Mouse (Mus musculus): Measurements from ENCODE around the gene Mipep. TPM values are rescaled to one million over a fixed set of nuclear protein-coding genes. Genes with fewer than 3 reads are reported as not detected.
A peak's percentile ranks its signal among the peaks of the same experiment; 100 is the strongest.

The Mipep gene
- polyA plus RNA-seq, 1 experiment from 2014 or later: 7.7 TPM

GRCm38 (mm10) chr14:60839654-60840053, 55.3 kb downstream of the Mipep start:
- no peak for ATAC-seq

GRCm38 (mm10) chr14:60841977-60842659, 57.7 kb downstream of the Mipep start:
- no peaks in the 10 kb centered on the region for H3K9me3 ChIP-seq (ENCODE audit: low read length)
- TF ChIP-seq CTCF (IDR thresholded peaks at IDR 0.05) (no peak), EP300 (IDR thresholded peaks at IDR 0.05) (no peak)
- H3K27me3 ChIP-seq (replicated peaks; ENCODE audit: insufficient read depth, low read length): no peaks in the 10 kb centered on the region
- ATAC-seq: no peak
- no peak for DNase-seq (ENCODE audit: low spot score)
- H3K4me1 ChIP-seq (ENCODE audit: insufficient read depth, low read depth, low read length): no peaks in the 10 kb centered on the region; the same call in 1 of the 2 replicates
- 0 out of 2 replicates have a peak, but pooled peaks cover 4% of the 10 kb centered on the region for H3K36me3 ChIP-seq (ENCODE audit: insufficient read depth, low read length)
- 53% methylated on average over 14 of the region's 14 CpGs for WGBS
- H3K4me2 ChIP-seq (replicated peaks; ENCODE audit: low read depth, low read length): no peak overlapping the region
- H3K4me3 ChIP-seq (ENCODE audit: low read depth, low read length): no peak overlapping the region
- no peak overlapping the region for H3K9ac ChIP-seq (replicated peaks; ENCODE audit: low read depth)
- no peak overlapping the region for H3K27ac ChIP-seq (ENCODE audit: low read length)

More at GRCm38 (mm10) chr14:60839654-60840053, 55.3 kb downstream of the Mipep start:
- Histone ChIP-seq H3K4me3 (ENCODE audit: low read depth, low read length) (no peak overlapping the region), H3K4me1 (ENCODE audit: insufficient read depth, low read depth, low read length) (no peaks in the 10 kb centered on the region; the same call in 1 of the 2 replicates), H3K36me3 (ENCODE audit: insufficient read depth, low read length) (0 out of 2 replicates have a peak, but pooled peaks cover 3% of the 10 kb centered on the region), H3K9ac (replicated peaks; ENCODE audit: low read depth) (no peak overlapping the region), H3K27ac (ENCODE audit: low read length) (no peak overlapping the region), H3K9me3 (ENCODE audit: low read length) (no peaks in the 10 kb centered on the region), H3K27me3 (replicated peaks; ENCODE audit: insufficient read depth, low read length) (no peaks in the 10 kb centered on the region), H3K4me2 (replicated peaks; ENCODE audit: low read depth, low read length) (no peak overlapping the region)
- no peak for DNase-seq (ENCODE audit: low spot score)
- 79% methylated on average over 8 of the region's 8 CpGs for WGBS
- TF ChIP-seq EP300 (IDR thresholded peaks at IDR 0.05): no peak

GRCm38 (mm10) chr14:60843596-60843995, 59.2 kb downstream of the Mipep start:
- H3K9ac ChIP-seq (replicated peaks; ENCODE audit: low read depth): no peak overlapping the region
- H3K36me3 ChIP-seq (ENCODE audit: insufficient read depth, low read length): 0 out of 2 replicates have a peak, but pooled peaks cover 4% of the 10 kb centered on the region
- no peak overlapping the region for H3K4me3 ChIP-seq (ENCODE audit: low read depth, low read length)
- ATAC-seq (peak; percentile 49), DNase-seq (ENCODE audit: low spot score) (peak; percentile 34)
- 66% methylated on average over 7 of the region's 7 CpGs for WGBS
- no peaks in the 10 kb centered on the region for H3K9me3 ChIP-seq (ENCODE audit: low read length)
- no peaks in the 10 kb centered on the region; the same call in 1 of the 2 replicates for H3K4me1 ChIP-seq (ENCODE audit: insufficient read depth, low read depth, low read length)
- no peaks in the 10 kb centered on the region for H3K27me3 ChIP-seq (replicated peaks; ENCODE audit: insufficient read depth, low read length)
- H3K27ac ChIP-seq (ENCODE audit: low read length): no peak overlapping the region
- no peak overlapping the region for H3K4me2 ChIP-seq (replicated peaks; ENCODE audit: low read depth, low read length)
- no peak for TF ChIP-seq CTCF (IDR thresholded peaks at IDR 0.05)
- TF ChIP-seq EP300 (IDR thresholded peaks at IDR 0.05): no peak

GRCm38 (mm10) chr14:60845261-60846045, 61.1 kb downstream of the Mipep start:
- no peaks in the 10 kb centered on the region; the same call in 1 of the 2 replicates for H3K4me1 ChIP-seq (ENCODE audit: insufficient read depth, low read depth, low read length)
- H3K36me3 ChIP-seq (ENCODE audit: insufficient read depth, low read length): 0 out of 2 replicates have a peak, but pooled peaks cover 4% of the 10 kb centered on the region
- H3K9me3 ChIP-seq (ENCODE audit: low read length): no peaks in the 10 kb centered on the region
- H3K4me3 ChIP-seq (ENCODE audit: low read depth, low read length): no peak overlapping the region
- 38% methylated on average over 10 of the region's 10 CpGs for WGBS
- no peak for TF ChIP-seq CTCF (IDR thresholded peaks at IDR 0.05)
- TF ChIP-seq EP300 (IDR thresholded peaks at IDR 0.05): no peak
- DNase-seq (ENCODE audit: low spot score) (no peak), ATAC-seq (no peak)
- H3K9ac ChIP-seq (replicated peaks; ENCODE audit: low read depth): no peak overlapping the region
- no peak overlapping the region for H3K4me2 ChIP-seq (replicated peaks; ENCODE audit: low read depth, low read length)
- no peak overlapping the region for H3K27ac ChIP-seq (ENCODE audit: low read length)
- no peaks in the 10 kb centered on the region for H3K27me3 ChIP-seq (replicated peaks; ENCODE audit: insufficient read depth, low read length)

- 84% methylated on average over 5 of the region's 5 CpGs for WGBS
- ATAC-seq: no peak
Measured at GRCm38 (mm10) chr14:60846174-60846573, 61.8 kb downstream of the Mipep start.

GRCm38 (mm10) chr14:60848194-60848593, 63.8 kb downstream of the Mipep start:
- ATAC-seq (no peak), DNase-seq (ENCODE audit: low spot score) (no peak)
- H3K9ac ChIP-seq (replicated peaks; ENCODE audit: low read depth): no peak overlapping the region
- WGBS: 77% methylated on average over 5 of the region's 5 CpGs
- H3K36me3 ChIP-seq (ENCODE audit: insufficient read depth, low read length): 0 out of 2 replicates have a peak, but pooled peaks cover 4% of the 10 kb centered on the region
- no peak overlapping the region for H3K4me2 ChIP-seq (replicated peaks; ENCODE audit: low read depth, low read length)
- H3K9me3 ChIP-seq (ENCODE audit: low read length): no peaks in the 10 kb centered on the region
- no peak overlapping the region for H3K27ac ChIP-seq (ENCODE audit: low read length)
- no peaks in the 10 kb centered on the region for H3K4me1 ChIP-seq (ENCODE audit: insufficient read depth, low read depth, low read length)
- no peak for TF ChIP-seq CTCF (IDR thresholded peaks at IDR 0.05)
- no peak for TF ChIP-seq EP300 (IDR thresholded peaks at IDR 0.05)
- no peaks in the 10 kb centered on the region for H3K27me3 ChIP-seq (replicated peaks; ENCODE audit: insufficient read depth, low read length)
- no peak overlapping the region for H3K4me3 ChIP-seq (ENCODE audit: low read depth, low read length)

More at GRCm38 (mm10) chr14:60846174-60846573, 61.8 kb downstream of the Mipep start:
- no peak overlapping the region for H3K4me2 ChIP-seq (replicated peaks; ENCODE audit: low read depth, low read length)
- H3K4me1 ChIP-seq (ENCODE audit: insufficient read depth, low read depth, low read length): no peaks in the 10 kb centered on the region; the same call in 1 of the 2 replicates
- H3K9me3 ChIP-seq (ENCODE audit: low read length): no peaks in the 10 kb centered on the region
- no peak for TF ChIP-seq EP300 (IDR thresholded peaks at IDR 0.05)
- no peak for TF ChIP-seq CTCF (IDR thresholded peaks at IDR 0.05)
- H3K4me3 ChIP-seq (ENCODE audit: low read depth, low read length): no peak overlapping the region
- 0 out of 2 replicates have a peak, but pooled peaks cover 4% of the 10 kb centered on the region for H3K36me3 ChIP-seq (ENCODE audit: insufficient read depth, low read length)
- no peak for DNase-seq (ENCODE audit: low spot score)
- H3K27me3 ChIP-seq (replicated peaks; ENCODE audit: insufficient read depth, low read length): no peaks in the 10 kb centered on the region
- no peak overlapping the region for H3K27ac ChIP-seq (ENCODE audit: low read length)
- H3K9ac ChIP-seq (replicated peaks; ENCODE audit: low read depth): no peak overlapping the region
